Mouse (Mus musculus): ENCODE results near the gene Gm4858. TPM values are rescaled to one million over a fixed set of nuclear protein-coding genes. Genes with fewer than 3 reads are reported as not detected.
"Not testable (repeated sequence)": the region's sequence is repeated elsewhere in the genome, so short reads cannot be mapped to it uniquely, and the experiment has no call there.

Gene Gm4858
- polyA plus RNA-seq (2015; fragmentation: Nextera tagmentation; extraction: Ambion mirVana): not detected in 2 replicates

GRCm38 (mm10) chr3:93068523-93068922 is at the start of gene Gm4858:
Gene Gm4858, plus strand, starts transcription at chr3:93068823.
- not testable (repeated sequence) for H3K4me3 ChIP-seq; H3K27me3 ChIP-seq; H3K36me3 ChIP-seq; H3K4me1 ChIP-seq; H3K27ac ChIP-seq; ATAC-seq (ENCODE audit: insufficient number of reproducible peaks, insufficient read depth, low FRiP score, low TSS enrichment, low read depth); H3K4me2 ChIP-seq; H3K9me3 ChIP-seq; H3K9ac ChIP-seq

- ATAC-seq (ENCODE audit: insufficient number of reproducible peaks, insufficient read depth, low FRiP score, low TSS enrichment, low read depth): no peak
- Histone ChIP-seq H3K36me3 (no peaks in the 10 kb centered on the region), H3K4me1 (peaks cover 9% of the 10 kb centered on the region; the same call in 1 of the 2 replicates), H3K27ac (no peak within 1 kb of the TSS), H3K4me2 (no peak within 1 kb of the TSS), H3K4me3 (no peak within 1 kb of the TSS), H3K9ac (no peak within 1 kb of the TSS), H3K9me3 (no peaks in the 10 kb centered on the region), H3K27me3 (no peaks in the 10 kb centered on the region)
- WGBS: 82% methylated on average over 2 of the region's 2 CpGs
Observed at GRCm38 (mm10) chr3:93018960-93019359, 49.7 kb upstream of the Gm4858 start, which contains the start of gene Lce1m. Gene Lce1m, minus strand, starts transcription at chr3:93019060.

GRCm38 (mm10) chr3:93021171-93021570 is 47.5 kb upstream of the Gm4858 start:
- no peak overlapping the region for H3K27ac ChIP-seq
- no peaks in the 10 kb centered on the region for H3K4me1 ChIP-seq
- ATAC-seq (ENCODE audit: insufficient number of reproducible peaks, insufficient read depth, low FRiP score, low TSS enrichment, low read depth): no peak
- no peak overlapping the region for H3K4me2 ChIP-seq
- no peaks in the 10 kb centered on the region for H3K9me3 ChIP-seq
- H3K9ac ChIP-seq: no peak overlapping the region
- H3K27me3 ChIP-seq: no peaks in the 10 kb centered on the region
- no peak overlapping the region for H3K4me3 ChIP-seq
- no peaks in the 10 kb centered on the region for H3K36me3 ChIP-seq
- 70% methylated on average over 1 of the region's 1 CpGs for WGBS

- H3K4me2 ChIP-seq: no peak overlapping the region
- no peak overlapping the region for H3K9ac ChIP-seq
- no peaks in the 10 kb centered on the region for H3K36me3 ChIP-seq
- WGBS: 70% methylated on average over 3 of the region's 3 CpGs
- no peaks in the 10 kb centered on the region for H3K27me3 ChIP-seq
- H3K4me3 ChIP-seq: no peak overlapping the region
- H3K4me1 ChIP-seq: no peaks in the 10 kb centered on the region
- ATAC-seq (ENCODE audit: insufficient number of reproducible peaks, insufficient read depth, low FRiP score, low TSS enrichment, low read depth): no peak
- no peak overlapping the region for H3K27ac ChIP-seq
- H3K9me3 ChIP-seq: no peaks in the 10 kb centered on the region
Observed at GRCm38 (mm10) chr3:93023411-93024184, 45.0 kb upstream of the Gm4858 start.

GRCm38 (mm10) chr3:93025486-93025885 is 43.1 kb upstream of the Gm4858 start:
- Histone ChIP-seq H3K4me2 (no peak overlapping the region), H3K4me1 (no peaks in the 10 kb centered on the region), H3K27me3 (no peaks in the 10 kb centered on the region), H3K36me3 (no peaks in the 10 kb centered on the region), H3K4me3 (no peak overlapping the region), H3K9me3 (no peaks in the 10 kb centered on the region), H3K27ac (no peak overlapping the region), H3K9ac (no peak overlapping the region)
- no peak for ATAC-seq (ENCODE audit: insufficient number of reproducible peaks, insufficient read depth, low FRiP score, low TSS enrichment, low read depth)
- 52% methylated on average over 2 of the region's 2 CpGs for WGBS

- ATAC-seq (ENCODE audit: insufficient number of reproducible peaks, insufficient read depth, low FRiP score, low TSS enrichment, low read depth): no peak
- WGBS: 51% methylated on average over 5 of the region's 5 CpGs
- H3K4me3 ChIP-seq: no peak overlapping the region
Observed at GRCm38 (mm10) chr3:93031450-93031849, 37.2 kb upstream of the Gm4858 start.

GRCm38 (mm10) chr3:93050182-93050581 is 18.4 kb upstream of the Gm4858 start:
- WGBS: 75% methylated on average over 1 of the region's 1 CpGs
- H3K36me3 ChIP-seq: no peaks in the 10 kb centered on the region
- ATAC-seq (ENCODE audit: insufficient number of reproducible peaks, insufficient read depth, low FRiP score, low TSS enrichment, low read depth): no peak

More at GRCm38 (mm10) chr3:93031450-93031849, 37.2 kb upstream of the Gm4858 start:
- Histone ChIP-seq H3K36me3 (no peaks in the 10 kb centered on the region), H3K9ac (no peak overlapping the region), H3K9me3 (no peaks in the 10 kb centered on the region), H3K27ac (no peak overlapping the region), H3K27me3 (no peaks in the 10 kb centered on the region), H3K4me2 (no peak overlapping the region), H3K4me1 (no peaks in the 10 kb centered on the region)

GRCm38 (mm10) chr3:93052826-93053474 is 15.7 kb upstream of the Gm4858 start:
- H3K36me3 ChIP-seq: no peaks in the 10 kb centered on the region
- no peak overlapping the region for H3K4me2 ChIP-seq
- WGBS: 49% methylated on average over 10 of the region's 10 CpGs
- no peak for ATAC-seq (ENCODE audit: insufficient number of reproducible peaks, insufficient read depth, low FRiP score, low TSS enrichment, low read depth)
- no peak overlapping the region for H3K4me3 ChIP-seq
- H3K4me1 ChIP-seq: no peaks in the 10 kb centered on the region
- no peak overlapping the region for H3K27ac ChIP-seq
- no peaks in the 10 kb centered on the region for H3K9me3 ChIP-seq
- H3K27me3 ChIP-seq: no peaks in the 10 kb centered on the region
- H3K9ac ChIP-seq: no peak overlapping the region

More at GRCm38 (mm10) chr3:93050182-93050581, 18.4 kb upstream of the Gm4858 start:
- Histone ChIP-seq H3K4me3 (no peak overlapping the region), H3K27ac (no peak overlapping the region), H3K27me3 (no peaks in the 10 kb centered on the region), H3K4me2 (no peak overlapping the region), H3K9me3 (no peaks in the 10 kb centered on the region), H3K9ac (no peak overlapping the region), H3K4me1 (no peaks in the 10 kb centered on the region)

- Histone ChIP-seq H3K9ac (no peak overlapping the region), H3K4me1 (no peaks in the 10 kb centered on the region), H3K36me3 (no peaks in the 10 kb centered on the region), H3K27ac (no peak overlapping the region), H3K9me3 (no peaks in the 10 kb centered on the region), H3K27me3 (no peaks in the 10 kb centered on the region), H3K4me3 (no peak overlapping the region), H3K4me2 (no peak overlapping the region)
- 80% methylated on average over 2 of the region's 2 CpGs for WGBS
- ATAC-seq (ENCODE audit: insufficient number of reproducible peaks, insufficient read depth, low FRiP score, low TSS enrichment, low read depth): no peak
Observed at GRCm38 (mm10) chr3:93086631-93087030, 18.0 kb downstream of the Gm4858 start.

- not testable (repeated sequence) for H3K4me1 ChIP-seq; H3K4me2 ChIP-seq; H3K27ac ChIP-seq; H3K36me3 ChIP-seq; H3K4me3 ChIP-seq; ATAC-seq (ENCODE audit: insufficient number of reproducible peaks, insufficient read depth, low FRiP score, low TSS enrichment, low read depth); H3K9me3 ChIP-seq; H3K9ac ChIP-seq; H3K27me3 ChIP-seq
- 48% methylated on average over 1 of the region's 1 CpGs for WGBS
Observed at GRCm38 (mm10) chr3:93093581-93093980, 25.0 kb downstream of the Gm4858 start.

- WGBS: 52% methylated on average over 2 of the region's 2 CpGs
- no peaks in the 10 kb centered on the region for H3K27me3 ChIP-seq
- H3K4me1 ChIP-seq: no peaks in the 10 kb centered on the region
- H3K4me2 ChIP-seq: no peak overlapping the region
- no peaks in the 10 kb centered on the region for H3K36me3 ChIP-seq
- H3K4me3 ChIP-seq: no peak overlapping the region
- ATAC-seq (ENCODE audit: insufficient number of reproducible peaks, insufficient read depth, low FRiP score, low TSS enrichment, low read depth): no peak
- no peaks in the 10 kb centered on the region for H3K9me3 ChIP-seq
- no peak overlapping the region for H3K9ac ChIP-seq
- no peak overlapping the region for H3K27ac ChIP-seq
Observed at GRCm38 (mm10) chr3:93096447-93096846, 27.8 kb downstream of the Gm4858 start.

- no peaks in the 10 kb centered on the region for H3K9me3 ChIP-seq
- no peak overlapping the region for H3K9ac ChIP-seq
- H3K27me3 ChIP-seq: no peaks in the 10 kb centered on the region
- no peaks in the 10 kb centered on the region for H3K36me3 ChIP-seq
- H3K4me3 ChIP-seq: no peak overlapping the region
- H3K4me2 ChIP-seq: no peak overlapping the region
- no peak for ATAC-seq (ENCODE audit: insufficient number of reproducible peaks, insufficient read depth, low FRiP score, low TSS enrichment, low read depth)
- no peaks in the 10 kb centered on the region for H3K4me1 ChIP-seq
- H3K27ac ChIP-seq: no peak overlapping the region
- WGBS: 40% methylated on average over 5 of the region's 5 CpGs
Observed at GRCm38 (mm10) chr3:93111668-93112067, 43.0 kb downstream of the Gm4858 start.

Measured in embryonic facial prominence, embryonic 13.5 days (tissue).